Mouse (Mus musculus) liver, embryonic 16.5 days (tissue): ENCODE data around the gene Panx1. TPM values are rescaled to one million over a fixed set of nuclear protein-coding genes. Genes with fewer than 3 reads are reported as not detected.

Experiments used
- ATAC-seq: fragments of 200-750 bp; cut with Nextera tagmentation; 2 replicates; pipeline ENCODE4 v1.8.0; 2017; ENCODE audit warnings: low read depth, mild to moderate bottlenecking, moderate number of reproducible peaks, moderate library complexity
- H3K27ac ChIP-seq: fragments of 300-500 bp; sonication (generic); 2 replicates; pipeline ENCODE4 v1.5.1; 2014; ENCODE audit warnings: mild to moderate bottlenecking, low read length
- H3K27me3 ChIP-seq: fragments of 300-500 bp; sonication (generic); 2 replicates; pipeline ENCODE4 v1.6.1; 2014; ENCODE audit warnings: low read depth, low read length, mixed read lengths; ENCODE audit not compliant: control insufficient read depth, insufficient read depth
- H3K36me3 ChIP-seq: fragments of 300-500 bp; sonication (generic); 2 replicates; pipeline ENCODE4 v1.6.1; 2014; ENCODE audit warnings: mild to moderate bottlenecking; ENCODE audit not compliant: control insufficient read depth, insufficient read depth
- H3K4me1 ChIP-seq: fragments of 300-500 bp; sonication (generic); 2 replicates; pipeline ENCODE4 v1.6.1; 2014; ENCODE audit warnings: low read depth, low read length, mixed read lengths; ENCODE audit not compliant: control insufficient read depth
- H3K4me2 ChIP-seq: fragments of 300-500 bp; sonication (generic); 2 replicates; pipeline ENCODE4 v1.6.1; 2014; ENCODE audit warnings: low read depth, low read length, mixed read lengths
- H3K4me3 ChIP-seq: fragments of 300-500 bp; sonication (generic); 2 replicates; pipeline ENCODE4 v1.5.1; 2014; ENCODE audit warnings: low read depth, mild to moderate bottlenecking, low read length
- H3K9ac ChIP-seq: fragments of 300-500 bp; sonication (generic); 2 replicates; pipeline ENCODE4 v1.6.1; 2014; ENCODE audit warnings: low read depth, low read length
- H3K9me3 ChIP-seq: fragments of 300-500 bp; sonication (generic); replicated peaks from 2 replicates; pipeline ENCODE4 v1.6.1; 2016; ENCODE audit warnings: low read length; ENCODE audit not compliant: control insufficient read depth
- WGBS: fragments of 180-500 bp; shearing (Covaris S2); extraction: QIAGEN DNeasy Blood & Tissue Kit; methylation state at CpG from one replicate; pipeline ENCODE4 v1.1.7; 2014; ENCODE audit not compliant: insufficient replicate concordance; 5-methylcytosine and 5-hydroxymethylcytosine counted together
- polyA plus RNA-seq: library from polyadenylated mRNA; unstranded; fragments of >200 nt; fragmentation: Nextera tagmentation; extraction: Ambion mirVana; gene quantifications from 2 replicates; pipeline ENCODE4 v1.2.1, GENCODE M21; 2015

The Panx1 gene
- polyA plus RNA-seq, 1 experiment from 2014 or later: 3.3 TPM

GRCm38 (mm10) chr9:14988606-14989293 is 56.5 kb downstream of the Panx1 start:
- Histone ChIP-seq H3K9me3 (no peaks in the 10 kb centered on the region), H3K27me3 (no peaks in the 10 kb centered on the region), H3K27ac (no peak overlapping the region), H3K4me1 (no peaks in the 10 kb centered on the region), H3K4me3 (no peak overlapping the region), H3K4me2 (no peak overlapping the region), H3K36me3 (no peaks in the 10 kb centered on the region), H3K9ac (no peak overlapping the region)
- WGBS: 69% methylated on average over 1 of the region's 1 CpGs
- ATAC-seq: no peak

DNA sequence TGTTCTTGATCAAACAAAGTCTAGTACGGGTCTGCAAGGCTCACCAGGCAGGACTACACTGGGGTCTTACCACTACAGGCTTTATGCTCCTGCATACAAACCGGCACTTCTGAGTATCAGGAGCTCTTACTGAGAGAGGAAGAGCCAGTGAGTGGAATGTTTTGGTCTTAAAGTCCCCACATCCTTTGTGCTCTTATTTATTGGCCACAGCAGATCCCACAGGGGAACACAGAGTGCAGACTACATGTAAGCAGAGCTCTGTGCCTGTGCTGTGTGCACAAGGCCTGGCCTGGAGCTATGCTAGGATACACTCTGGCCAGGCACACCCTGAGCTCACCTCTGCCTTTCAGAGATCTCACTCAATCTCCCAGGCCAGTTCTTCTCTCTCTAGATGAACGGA is 62.1 kb downstream of the Panx1 start:
- H3K4me1 ChIP-seq: no peaks in the 10 kb centered on the region

DNA sequence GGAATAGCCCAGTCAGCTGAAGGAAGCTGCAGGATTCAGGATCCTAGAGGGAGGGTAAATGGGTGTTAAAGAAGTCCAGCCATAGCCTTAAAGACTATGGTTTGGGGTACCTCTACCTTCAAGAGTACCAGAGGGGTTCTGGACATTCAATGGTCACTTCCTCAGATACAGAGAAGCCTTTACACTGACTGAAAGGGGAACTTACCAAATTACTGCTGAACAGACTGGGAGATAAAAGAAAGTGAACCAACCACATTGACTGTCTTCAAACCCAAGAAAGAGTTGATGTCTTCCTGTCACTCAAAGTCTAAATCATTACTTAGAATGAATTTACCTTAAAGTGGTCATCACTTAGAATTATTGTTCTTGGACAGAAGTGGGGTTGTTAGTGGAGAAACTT is 62.6 kb downstream of the Panx1 start:
- no peak for ATAC-seq
- no peak overlapping the region for H3K4me3 ChIP-seq
- no peaks in the 10 kb centered on the region for H3K4me1 ChIP-seq
- H3K9ac ChIP-seq: no peak overlapping the region
- H3K4me2 ChIP-seq: no peak overlapping the region
- no peaks in the 10 kb centered on the region for H3K36me3 ChIP-seq
- no peak overlapping the region for H3K27ac ChIP-seq
- no peaks in the 10 kb centered on the region for H3K9me3 ChIP-seq
- no peaks in the 10 kb centered on the region for H3K27me3 ChIP-seq

More for the DNA sequence above, 62.1 kb downstream of the Panx1 start:
- Histone ChIP-seq H3K27ac (no peak overlapping the region), H3K4me3 (no peak overlapping the region), H3K27me3 (no peaks in the 10 kb centered on the region), H3K4me2 (no peak overlapping the region), H3K36me3 (no peaks in the 10 kb centered on the region), H3K9me3 (no peaks in the 10 kb centered on the region), H3K9ac (no peak overlapping the region)
- WGBS: 45% methylated on average over 3 of the region's 3 CpGs
- ATAC-seq: no peak

- 71% methylated on average over 4 of the region's 4 CpGs for WGBS
- ATAC-seq: no peak
- H3K4me3 ChIP-seq: no peak overlapping the region
- no peaks in the 10 kb centered on the region for H3K9me3 ChIP-seq
- no peak overlapping the region for H3K27ac ChIP-seq
- no peaks in the 10 kb centered on the region for H3K4me1 ChIP-seq
- H3K9ac ChIP-seq: no peak overlapping the region
- no peak overlapping the region for H3K4me2 ChIP-seq
- H3K27me3 ChIP-seq: no peaks in the 10 kb centered on the region
- H3K36me3 ChIP-seq: no peaks in the 10 kb centered on the region
These were observed 63.6 kb downstream of the Panx1 start for GRCm38 (mm10) chr9:14981539-14982155.

DNA sequence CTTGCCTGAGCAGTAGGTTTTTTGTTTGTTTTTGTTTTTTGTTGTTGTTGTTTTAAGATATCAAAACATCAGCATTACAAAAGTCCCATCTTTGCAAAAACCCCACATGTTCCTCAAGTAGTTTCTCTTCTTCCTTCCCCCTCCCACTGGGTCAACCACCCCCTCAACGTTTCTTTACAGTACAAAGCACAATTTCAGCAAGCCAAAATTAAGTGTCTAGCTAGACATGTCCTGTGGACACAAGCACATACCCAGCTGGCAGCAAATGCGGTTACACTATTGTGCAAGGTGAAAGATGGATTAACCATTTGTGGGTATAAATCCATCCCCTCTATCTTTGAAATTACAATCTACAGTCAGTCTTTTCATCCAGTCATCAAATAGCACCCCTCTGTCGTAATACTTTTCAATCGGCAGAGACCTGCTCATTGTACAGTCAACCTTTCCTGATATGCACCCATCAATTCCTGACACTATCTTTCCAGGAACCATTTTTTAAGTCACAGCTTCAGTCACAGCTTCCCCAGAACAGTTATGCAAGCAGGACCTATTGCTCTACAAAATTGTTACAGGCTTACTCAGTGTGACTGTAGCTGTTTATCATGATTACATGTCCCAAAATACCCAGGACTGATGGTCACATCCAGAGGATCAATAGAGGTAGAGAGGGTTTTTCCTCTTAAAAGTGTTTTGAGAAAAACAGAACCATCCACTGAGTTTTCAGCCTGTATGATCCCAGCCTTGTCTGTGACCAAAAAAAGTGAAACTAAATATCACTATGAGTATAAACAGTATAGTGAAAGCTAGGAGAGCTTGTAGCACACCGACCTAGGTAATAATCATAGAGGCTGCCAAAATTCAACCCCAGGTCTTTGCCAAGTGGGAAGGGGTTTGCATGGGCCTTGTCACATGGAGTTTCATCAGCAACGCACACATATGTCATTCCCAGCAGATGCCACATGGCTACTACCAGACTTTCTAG is 70.7 kb downstream of the Panx1 start:
- WGBS: 57% methylated on average over 6 of the region's 6 CpGs
- no peak for ATAC-seq

DNA sequence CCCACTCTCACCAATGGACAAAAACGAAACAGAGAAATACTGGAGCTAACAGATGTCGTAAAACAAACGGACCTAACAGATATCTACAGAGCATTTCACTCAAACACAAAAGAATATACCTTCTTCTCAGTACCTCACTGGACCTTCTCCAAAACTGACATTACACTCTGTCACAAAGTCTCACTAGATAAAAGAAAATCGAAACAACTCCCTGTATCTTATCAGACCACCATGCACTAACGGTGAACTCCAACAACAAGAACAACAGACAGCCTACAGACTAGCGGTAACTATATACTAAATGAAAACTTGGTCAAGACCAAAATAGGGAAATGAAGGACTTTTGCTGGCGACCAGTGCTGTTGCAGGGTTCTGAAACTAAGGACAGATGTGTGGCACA is 71.5 kb downstream of the Panx1 start:
- peaks cover 20% of the 10 kb centered on the region for H3K4me1 ChIP-seq
- H3K27ac ChIP-seq: peak overlapping the region; percentile 33; the same call in 1 of the 2 replicates
- peak overlapping the region; percentile 35 for H3K4me2 ChIP-seq
- no peaks in the 10 kb centered on the region for H3K9me3 ChIP-seq
- 33% methylated on average over 7 of the region's 7 CpGs for WGBS
- H3K27me3 ChIP-seq: no peaks in the 10 kb centered on the region
- H3K36me3 ChIP-seq: no peaks in the 10 kb centered on the region
- H3K4me3 ChIP-seq: peak overlapping the region; percentile 29
- peak; percentile 56; the same call in 1 of the 2 replicates for ATAC-seq
- no peak overlapping the region for H3K9ac ChIP-seq

More for the DNA sequence above, 70.7 kb downstream of the Panx1 start:
- Histone ChIP-seq H3K4me1 (peaks cover 18% of the 10 kb centered on the region), H3K27ac (no peak overlapping the region; the same call in 1 of the 2 replicates), H3K9ac (no peak overlapping the region), H3K4me3 (no peak overlapping the region), H3K36me3 (no peaks in the 10 kb centered on the region), H3K27me3 (no peaks in the 10 kb centered on the region), H3K9me3 (no peaks in the 10 kb centered on the region), H3K4me2 (peak overlapping the region; percentile 35)

- 43% methylated on average over 3 of the region's 3 CpGs for WGBS
- Histone ChIP-seq H3K36me3 (no peaks in the 10 kb centered on the region), H3K9ac (no peak overlapping the region), H3K27ac (peak overlapping the region; percentile 59), H3K4me3 (no peak overlapping the region), H3K4me2 (peak overlapping the region; percentile 34), H3K9me3 (no peaks in the 10 kb centered on the region), H3K27me3 (no peaks in the 10 kb centered on the region), H3K4me1 (peaks cover 20% of the 10 kb centered on the region)
- ATAC-seq: peak; percentile 88
These were observed 74.3 kb downstream of the Panx1 start for GRCm38 (mm10) chr9:14970805-14971525.

DNA sequence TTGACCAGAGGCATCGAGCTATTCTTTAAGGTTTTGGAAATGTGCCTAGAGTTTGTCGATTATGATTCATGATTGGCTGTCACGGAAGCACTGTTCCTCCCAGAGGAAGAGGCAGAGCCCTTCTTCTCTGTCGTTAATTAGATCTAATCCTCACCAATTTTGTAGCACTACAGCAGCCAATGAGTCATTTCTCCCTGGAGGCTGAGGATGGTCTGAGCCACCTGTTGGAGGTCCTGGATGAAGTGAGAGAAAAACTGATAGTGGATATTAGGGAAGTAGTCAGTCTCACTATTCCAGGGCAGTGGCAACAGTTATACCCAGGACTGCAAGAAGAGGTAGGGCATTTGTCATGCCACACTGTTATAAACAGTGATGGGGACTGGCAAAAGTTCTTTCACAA is 75.1 kb downstream of the Panx1 start:
- H3K9ac ChIP-seq: no peak overlapping the region
- no peaks in the 10 kb centered on the region for H3K9me3 ChIP-seq
- no peak overlapping the region for H3K4me3 ChIP-seq
- 52% methylated on average over 4 of the region's 4 CpGs for WGBS
- H3K4me2 ChIP-seq: no peak overlapping the region
- no peaks in the 10 kb centered on the region for H3K27me3 ChIP-seq
- H3K36me3 ChIP-seq: no peaks in the 10 kb centered on the region
- peaks cover 20% of the 10 kb centered on the region for H3K4me1 ChIP-seq
- H3K27ac ChIP-seq: peak overlapping the region; percentile 59
- no peak for ATAC-seq
